23 mouse cellular contexts compared by ENCODE assay signal in genomic region chr4:133611815-133612214, GRCm38 (mm10). TPM values are rescaled to one million over a fixed set of nuclear protein-coding genes. Genes with fewer than 3 reads are reported as not detected.
DNase-seq lines count a peak whose midpoint lies in the region; ATAC-seq and TF ChIP-seq lines count a peak whose summit lies in the region.
"Had no signal": no experiment of that assay in that cellular context is flagged by ENCODE, and none has a peak within 500 bp of the region (broad histone marks: within the 10 kb centered on the region; RNA-seq: fewer than 3 reads in every experiment).

No protein-coding gene starts in this region.

- 99% methylated on average over 5 of the region's 5 CpGs for WGBS in liver, adult 2 months
- WGBS in liver, postnatal 0 days (ENCODE audit: insufficient replicate concordance) = 87% methylated on average over 5 of the region's 5 CpGs

- no peak overlapping the region for H3K27ac ChIP-seq in gastrocnemius, adult 2 months
- H3K27ac ChIP-seq in liver, adult 2 months (replicated peaks; ENCODE audit: insufficient read depth, low read depth, low read length) = no peak overlapping the region
- H3K27ac ChIP-seq in liver, postnatal 0 days (ENCODE audit: low read depth) = no peak overlapping the region
- H3K27ac ChIP-seq: heart, embryonic 15.5 days; hindbrain, embryonic 12.5 days; limb, embryonic 15.5 days; neural tube, embryonic 13.5 days had no signal

- TF ChIP-seq EP300 in liver, postnatal 0 days (IDR thresholded peaks at IDR 0.05; ENCODE audit: low read depth) = no peak

- no peak for TF ChIP-seq POLR2A in liver, adult 2 months (IDR thresholded peaks at IDR 0.05; ENCODE audit: extremely low read depth, insufficient read depth, low read length)

- no peaks in the 10 kb centered on the region for H3K79me2 ChIP-seq in liver, adult 2 months (ENCODE audit: control insufficient read depth, insufficient read depth, low read length)

- DNase-seq in gastrocnemius, adult 2 months = no peak
- DNase-seq in gastrocnemius, postnatal 4 days (ENCODE audit: low spot score in 2 of 2) = no peak
- DNase-seq in liver, adult 2 months (ENCODE audit: extremely low read depth, low read depth, low spot score) = no peak
- DNase-seq in liver (no peak), ES-CJ7 (ENCODE audit: low read depth, low spot score) (peak; percentile 80)
- DNase-seq in liver, postnatal 0 days = no peak
- no peak for DNase-seq in embryo, embryonic 9.5 days (ENCODE audit: extremely low spot score)
- DNase-seq: adrenal gland, adult 2 months; cerebellum, adult 18-20 months; heart, adult 11 months; kidney, adult 11 months; kidney, postnatal 14 days; layer of hippocampus, adult 9-11 months had no signal

- no peaks in the 10 kb centered on the region for H3K4me1 ChIP-seq in liver, adult 2 months (ENCODE audit: control insufficient read depth, insufficient read depth, low read length)
- H3K4me1 ChIP-seq in liver, postnatal 0 days (ENCODE audit: insufficient read depth) = 0 out of 2 replicates have a peak, but pooled peaks cover 7% of the 10 kb centered on the region
- H3K4me1 ChIP-seq: hindbrain, embryonic 12.5 days had no signal

- no peaks in the 10 kb centered on the region for H3K27me3 ChIP-seq in liver, adult 2 months (ENCODE audit: control insufficient read depth, insufficient read depth, low read length)
- H3K27me3 ChIP-seq in liver, postnatal 0 days (ENCODE audit: insufficient read depth, low read length) = no peaks in the 10 kb centered on the region
- H3K27me3 ChIP-seq: heart, embryonic 15.5 days; hindbrain, embryonic 12.5 days; limb, embryonic 15.5 days; neural tube, embryonic 13.5 days had no signal

- H3K4me3 ChIP-seq in gastrocnemius, adult 2 months = no peak overlapping the region
- H3K4me3 ChIP-seq in liver, adult 2 months (ENCODE audit: insufficient read depth, low read depth, low read length) = no peak overlapping the region
- no peak overlapping the region for H3K4me3 ChIP-seq in liver, postnatal 0 days (ENCODE audit: low read depth, low read length)
- H3K4me3 ChIP-seq: heart, embryonic 15.5 days; hindbrain, embryonic 12.5 days; limb, embryonic 15.5 days; neural tube, embryonic 13.5 days had no signal

- TF ChIP-seq CTCF in gastrocnemius, adult 2 months (IDR thresholded peaks at IDR 0.05) = peak; percentile 25; the same call in 1 of the 2 replicates
- TF ChIP-seq CTCF in liver, adult 2 months (IDR thresholded peaks at IDR 0.05; ENCODE audit: low read depth, low read length) = peak; percentile 16; the same call in 1 of the 2 replicates
- TF ChIP-seq CTCF in liver, postnatal 0 days (IDR thresholded peaks at IDR 0.05; ENCODE audit: low read depth) = peak; percentile 57

- H3K4me2 ChIP-seq in liver, postnatal 0 days (ENCODE audit: low read depth, low read length) = no peak overlapping the region
- H3K4me2 ChIP-seq: heart, embryonic 15.5 days; hindbrain, embryonic 12.5 days; limb, embryonic 15.5 days; neural tube, embryonic 13.5 days had no signal

- no peaks in the 10 kb centered on the region; the same call in 1 of the 2 replicates for H3K36me3 ChIP-seq in liver, adult 2 months (ENCODE audit: control insufficient read depth, insufficient read depth, low read length)
- peaks cover 31% of the 10 kb centered on the region for H3K36me3 ChIP-seq in liver, postnatal 0 days (replicated peaks; ENCODE audit: insufficient read depth, low read length)

- intact Hi-C loops in gastrocnemius, adult 2 months (cut with DNase I) = no loop called here

- H3K9ac ChIP-seq in liver, adult 2 months (ENCODE audit: low read depth, low read length) = no peak overlapping the region
- H3K9ac ChIP-seq in liver, postnatal 0 days (replicated peaks) = no peak overlapping the region
- H3K9ac ChIP-seq: heart, embryonic 15.5 days; hindbrain, embryonic 12.5 days; limb, embryonic 15.5 days; neural tube, embryonic 13.5 days had no signal

- no peak for ATAC-seq in liver, postnatal 0 days
- ATAC-seq in erythroblast, adult 5-6 weeks (replicated peaks; ENCODE audit: low FRiP score, poor library complexity, severe bottlenecking) = no peak
- ATAC-seq: forebrain, embryonic 16.5 days had no signal

- no peaks in the 10 kb centered on the region for H3K9me3 ChIP-seq in liver, postnatal 0 days (ENCODE audit: low read length)
- H3K9me3 ChIP-seq: heart, embryonic 15.5 days; neural tube, embryonic 13.5 days had no signal

RNA-seq across cellular contexts. Expression of gene Sfn, which starts 9.8 kb away (rescaled TPM):
- 1 to 10 TPM; 1.1 to 1.5 TPM for total RNA-seq in gastrocnemius, adult 2 months (2021)
- total RNA-seq in gastrocnemius, postnatal 4 days (2021) = 1 to 10 TPM; 2.2 to 2.3 TPM
- total RNA-seq in liver, adult 2 months (2014; rRNA removed) = 0.55 and 0.81 TPM in 2 replicates
- 0.54 and 0.77 TPM in 2 replicates for polyA plus RNA-seq in liver, adult 2 months (2012; rRNA removed)
- 0.40 and 0.59 TPM in 2 replicates for polyA plus RNA-seq in liver, postnatal 0 days (2015; fragmentation: Nextera tagmentation; extraction: Ambion mirVana)
- total RNA-seq in erythroblast, adult 5-6 weeks (2015; ENCODE audit: low replicate concordance) = 0.84 TPM in 1 of 2 replicates, not detected in the other
- 0.28 and 1.5 TPM in 2 replicates for total RNA-seq in erythroblast, adult 5-6 weeks (2017; ENCODE audit: low replicate concordance)

RNA-seq across cellular contexts. Expression of gene Gpn2, which starts 27.7 kb away (rescaled TPM):
- total RNA-seq in gastrocnemius, adult 2 months (2021) = 1 to 10 TPM; 4.9 to 6.3 TPM
- total RNA-seq in gastrocnemius, postnatal 4 days (2021) = 1 to 10 TPM; 6.5 to 7.6 TPM
- total RNA-seq in liver, adult 2 months (2014; rRNA removed) = 8.9 and 10.1 TPM in 2 replicates
- polyA plus RNA-seq in liver, adult 2 months (2012; rRNA removed) = 35.0 and 38.2 TPM in 2 replicates
- 10.2 and 10.9 TPM in 2 replicates for polyA plus RNA-seq in liver, postnatal 0 days (2015; fragmentation: Nextera tagmentation; extraction: Ambion mirVana)
- total RNA-seq in erythroblast, adult 5-6 weeks (2015; ENCODE audit: low replicate concordance) = 1.7 and 3.1 TPM in 2 replicates
- 1.3 and 11.2 TPM in 2 replicates for total RNA-seq in erythroblast, adult 5-6 weeks (2017; ENCODE audit: low replicate concordance)

RNA-seq across cellular contexts. Expression of gene Gpatch3, which starts 37.3 kb away (rescaled TPM):
- 1 to 10 TPM; 3.0 to 3.2 TPM for total RNA-seq in gastrocnemius, adult 2 months (2021)
- 1 to 10 TPM; 5.2 to 6.0 TPM for total RNA-seq in gastrocnemius, postnatal 4 days (2021)
- total RNA-seq in liver, adult 2 months (2014; rRNA removed) = 3.8 and 4.3 TPM in 2 replicates
- polyA plus RNA-seq in liver, adult 2 months (2012; rRNA removed) = 3.8 and 4.2 TPM in 2 replicates
- 4.5 and 5.3 TPM in 2 replicates for polyA plus RNA-seq in liver, postnatal 0 days (2015; fragmentation: Nextera tagmentation; extraction: Ambion mirVana)
- total RNA-seq in erythroblast, adult 5-6 weeks (2015; ENCODE audit: low replicate concordance) = 0.84 TPM in 1 of 2 replicates, not detected in the other
- total RNA-seq in erythroblast, adult 5-6 weeks (2017; ENCODE audit: low replicate concordance) = 9.7 and 26.5 TPM in 2 replicates

RNA-seq across cellular contexts. Expression of gene Zdhhc18, which starts 38.1 kb away (rescaled TPM):
- 10 to 100 TPM; 25.4 to 32.3 TPM for total RNA-seq in gastrocnemius, adult 2 months (2021)
- 10 to 100 TPM; 20.8 to 23.7 TPM for total RNA-seq in gastrocnemius, postnatal 4 days (2021)
- 8.9 and 15.5 TPM in 2 replicates for total RNA-seq in liver, adult 2 months (2014; rRNA removed)
- 18.5 and 21.3 TPM in 2 replicates for polyA plus RNA-seq in liver, adult 2 months (2012; rRNA removed)
- polyA plus RNA-seq in liver, postnatal 0 days (2015; fragmentation: Nextera tagmentation; extraction: Ambion mirVana) = 2.1 and 2.6 TPM in 2 replicates
- total RNA-seq in erythroblast, adult 5-6 weeks (2015; ENCODE audit: low replicate concordance) = 4.4 and 8.8 TPM in 2 replicates
- total RNA-seq in erythroblast, adult 5-6 weeks (2017; ENCODE audit: low replicate concordance) = 3.8 and 8.8 TPM in 2 replicates

RNA-seq across cellular contexts. Expression of gene Nr0b2, which starts 58.6 kb away (rescaled TPM):
- not detected for total RNA-seq in gastrocnemius, adult 2 months (2021)
- not detected for total RNA-seq in gastrocnemius, postnatal 4 days (2021)
- total RNA-seq in liver, adult 2 months (2014; rRNA removed) = 25.7 and 52.4 TPM in 2 replicates
- polyA plus RNA-seq in liver, adult 2 months (2012; rRNA removed) = 164 and 300 TPM in 2 replicates
- polyA plus RNA-seq in liver, postnatal 0 days (2015; fragmentation: Nextera tagmentation; extraction: Ambion mirVana) = 32.7 and 44.1 TPM in 2 replicates
- not detected in 2 replicates for total RNA-seq in erythroblast, adult 5-6 weeks (2015; ENCODE audit: low replicate concordance)
- total RNA-seq in erythroblast, adult 5-6 weeks (2017; ENCODE audit: low replicate concordance) = not detected in 2 replicates
- total RNA-seq: gastrocnemius, adult 18-20 months; left cerebral cortex, postnatal 10 days; megakaryocyte-erythroid progenitor cell, adult 5-6 weeks had no signal
- polyA plus RNA-seq: embryonic facial prominence, embryonic 11.5 days; forebrain, embryonic 16.5 days; hindbrain, embryonic 12.5 days; limb, embryonic 15.5 days; neural tube, embryonic 13.5 days had no signal
